Mouse (Mus musculus): Measurements from ENCODE around the gene Gpr176. TPM values are rescaled to one million over a fixed set of nuclear protein-coding genes. Genes with fewer than 3 reads are reported as not detected.

Gpr176 gene
- polyA plus RNA-seq, 1 experiment: 0.55 TPM

DNA sequence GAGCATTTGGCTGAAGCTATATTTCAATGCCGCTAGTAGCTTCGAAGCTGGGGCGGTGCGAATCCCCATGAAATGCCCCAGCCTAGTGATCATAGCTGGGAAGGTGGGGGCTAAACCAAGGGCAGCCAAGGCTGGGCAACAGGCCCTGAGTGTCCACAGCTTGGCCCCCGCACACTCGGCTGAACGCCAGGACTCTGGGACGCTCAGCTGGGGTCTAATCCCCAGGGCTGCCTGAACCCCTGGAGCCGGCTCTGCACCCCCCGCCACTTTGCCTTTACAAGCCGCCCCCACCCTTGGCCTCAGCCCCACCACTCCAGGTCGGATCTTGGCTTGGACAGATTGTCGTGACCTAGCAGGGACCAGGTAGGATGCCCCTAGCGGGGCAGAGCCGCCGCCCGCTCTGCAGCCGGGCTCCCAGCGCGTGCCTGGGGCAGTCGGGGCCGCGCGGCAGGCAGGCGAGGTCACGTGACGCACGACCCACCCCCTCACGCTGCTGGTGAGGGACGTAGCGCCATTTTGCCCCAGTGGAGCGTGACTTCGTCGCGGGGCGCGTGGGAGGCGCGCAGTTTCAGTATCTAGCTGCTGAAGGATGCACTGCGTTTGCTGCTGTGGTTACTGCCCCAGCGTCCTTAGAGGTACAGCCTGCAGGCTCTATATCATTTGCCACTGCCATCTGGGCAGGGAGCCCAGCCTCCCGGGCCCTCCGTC is 507 bp upstream of the Gpr176 start:
- Histone ChIP-seq H3K4me3 (ENCODE audit: insufficient read depth, low read depth, low read length) (peak overlapping the region; percentile 46), H3K36me3 (ENCODE audit: control insufficient read depth, insufficient read depth, low read length) (no peaks in the 10 kb centered on the region), H3K27ac (ENCODE audit: insufficient read depth, low read depth, low read length) (no peak overlapping the region), H3K27me3 (replicated peaks; ENCODE audit: control insufficient read depth, insufficient read depth, low read length) (peaks cover 2% of the 10 kb centered on the region; the same call in 1 of the 2 replicates), H3K4me1 (ENCODE audit: control insufficient read depth, insufficient read depth, low read length) (no peaks in the 10 kb centered on the region)
- 3% methylated on average over 43 of the region's 43 CpGs for WGBS
- DNase-seq: peak; percentile 48
- TF ChIP-seq CTCF (conservative IDR thresholded peaks at IDR 0.05; ENCODE audit: insufficient read depth, insufficient read length, low read depth, low read length) (0 out of 2 replicates have a peak, but pooled peaks have one; percentile 10), POLR2A (IDR thresholded peaks at IDR 0.05; ENCODE audit: low read depth, low read length) (no peak)

DNA sequence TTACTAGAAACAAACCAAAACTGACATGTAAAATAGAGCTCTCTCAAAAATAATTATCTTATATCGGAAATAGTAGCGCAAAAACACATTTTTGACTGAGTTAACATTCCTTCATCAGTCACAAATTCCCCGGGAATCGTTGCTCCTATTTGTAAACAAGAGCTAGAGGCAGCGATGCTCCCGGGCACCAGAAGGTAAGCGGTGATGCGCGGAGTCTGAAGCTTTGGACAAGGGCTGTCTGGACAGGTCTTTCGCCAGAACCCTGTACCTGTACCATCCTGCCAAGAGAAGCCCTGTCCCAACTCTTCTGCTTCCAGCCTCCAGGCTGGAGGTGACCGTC is 688 bp downstream of the Gpr176 start:
- H3K4me3 ChIP-seq (ENCODE audit: insufficient read depth, low read depth, low read length): peak overlapping the region; percentile 46
- H3K27ac ChIP-seq (ENCODE audit: insufficient read depth, low read depth, low read length): no peak overlapping the region
- DNase-seq: no peak
- no peaks in the 10 kb centered on the region for H3K36me3 ChIP-seq (ENCODE audit: control insufficient read depth, insufficient read depth, low read length)
- no peak for TF ChIP-seq CTCF (conservative IDR thresholded peaks at IDR 0.05; ENCODE audit: insufficient read depth, insufficient read length, low read depth, low read length)
- no peak for TF ChIP-seq POLR2A (IDR thresholded peaks at IDR 0.05; ENCODE audit: low read depth, low read length)
- H3K4me1 ChIP-seq (ENCODE audit: control insufficient read depth, insufficient read depth, low read length): no peaks in the 10 kb centered on the region
- WGBS: 7% methylated on average over 11 of the region's 11 CpGs
- H3K27me3 ChIP-seq (replicated peaks; ENCODE audit: control insufficient read depth, insufficient read depth, low read length): peaks cover 2% of the 10 kb centered on the region; the same call in 1 of the 2 replicates

DNA sequence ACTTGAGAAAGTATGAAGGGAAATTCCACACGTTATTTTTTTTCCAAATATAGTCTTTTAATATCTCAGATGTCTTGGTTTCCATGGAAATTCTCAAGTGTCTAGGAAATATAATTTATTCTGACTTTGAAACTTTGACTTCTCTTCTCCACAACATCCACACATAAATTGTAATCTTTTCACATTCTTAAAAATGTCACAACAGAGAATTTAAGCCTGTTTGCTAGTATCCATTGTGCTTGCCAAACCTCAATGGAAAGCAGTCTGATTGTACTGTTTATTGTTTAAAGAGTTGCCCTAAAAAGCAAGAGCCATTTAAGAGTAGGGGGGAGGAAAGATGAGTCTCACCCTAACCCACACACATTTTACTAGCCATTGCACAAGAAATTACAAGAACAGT is 1.4 kb downstream of the Gpr176 start:
- 23% methylated on average over 1 of the region's 1 CpGs for WGBS
- DNase-seq: no peak
- Histone ChIP-seq H3K27ac (ENCODE audit: insufficient read depth, low read depth, low read length) (no peak overlapping the region), H3K4me3 (ENCODE audit: insufficient read depth, low read depth, low read length) (no peak overlapping the region), H3K36me3 (ENCODE audit: control insufficient read depth, insufficient read depth, low read length) (no peaks in the 10 kb centered on the region), H3K4me1 (ENCODE audit: control insufficient read depth, insufficient read depth, low read length) (no peaks in the 10 kb centered on the region), H3K27me3 (replicated peaks; ENCODE audit: control insufficient read depth, insufficient read depth, low read length) (peaks cover 2% of the 10 kb centered on the region; the same call in 1 of the 2 replicates)
- TF ChIP-seq CTCF (conservative IDR thresholded peaks at IDR 0.05; ENCODE audit: insufficient read depth, insufficient read length, low read depth, low read length): no peak
- TF ChIP-seq POLR2A (IDR thresholded peaks at IDR 0.05; ENCODE audit: low read depth, low read length): no peak

DNA sequence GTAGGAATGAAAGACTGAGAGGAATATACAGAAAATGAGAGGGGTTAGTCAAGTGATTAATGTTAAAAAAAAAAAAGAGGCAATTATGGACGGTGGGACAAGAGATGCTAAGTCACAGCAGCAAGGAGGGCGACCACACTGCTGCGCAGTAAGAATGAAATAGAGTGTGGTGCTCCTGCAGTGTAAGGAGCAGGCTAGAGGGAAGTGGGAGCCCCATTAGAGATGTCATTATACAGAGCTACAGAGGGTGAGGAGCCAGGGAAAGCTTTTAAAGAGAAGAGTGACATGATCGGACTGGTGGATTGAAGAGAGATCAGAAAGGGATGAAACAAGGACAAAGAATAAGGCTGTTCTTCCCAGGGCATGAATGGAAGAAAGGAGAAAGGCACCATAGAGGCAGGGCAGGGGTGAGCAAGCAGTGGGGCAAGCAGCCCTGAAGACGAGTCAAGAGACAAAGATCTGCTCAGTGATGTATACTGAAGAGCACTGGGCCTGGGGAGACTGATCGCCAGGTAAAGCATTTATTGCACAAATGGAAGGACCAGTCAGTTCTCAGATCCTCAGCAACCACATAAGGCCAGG is 18.0 kb downstream of the Gpr176 start:
- no peak for TF ChIP-seq POLR2A (IDR thresholded peaks at IDR 0.05; ENCODE audit: low read depth, low read length)

GRCm38 (mm10) chr2:118353916-118354403 is 19.3 kb downstream of the Gpr176 start:
- Histone ChIP-seq H3K27me3 (replicated peaks; ENCODE audit: control insufficient read depth, insufficient read depth, low read length) (no peaks in the 10 kb centered on the region), H3K36me3 (ENCODE audit: control insufficient read depth, insufficient read depth, low read length) (no peaks in the 10 kb centered on the region), H3K4me3 (ENCODE audit: insufficient read depth, low read depth, low read length) (no peak overlapping the region), H3K4me1 (ENCODE audit: control insufficient read depth, insufficient read depth, low read length) (no peaks in the 10 kb centered on the region), H3K27ac (ENCODE audit: insufficient read depth, low read depth, low read length) (peak overlapping the region; percentile 45; the same call in 1 of the 2 replicates)
- peak; percentile 54 for DNase-seq
- WGBS: 68% methylated on average over 4 of the region's 4 CpGs
- TF ChIP-seq POLR2A (IDR thresholded peaks at IDR 0.05; ENCODE audit: low read depth, low read length) (no peak), CTCF (conservative IDR thresholded peaks at IDR 0.05; ENCODE audit: insufficient read depth, insufficient read length, low read depth, low read length) (no peak)

More for the DNA sequence above, 18.0 kb downstream of the Gpr176 start:
- Histone ChIP-seq H3K36me3 (ENCODE audit: control insufficient read depth, insufficient read depth, low read length) (no peaks in the 10 kb centered on the region), H3K4me3 (ENCODE audit: insufficient read depth, low read depth, low read length) (no peak overlapping the region), H3K4me1 (ENCODE audit: control insufficient read depth, insufficient read depth, low read length) (no peaks in the 10 kb centered on the region), H3K27ac (ENCODE audit: insufficient read depth, low read depth, low read length) (no peak overlapping the region), H3K27me3 (replicated peaks; ENCODE audit: control insufficient read depth, insufficient read depth, low read length) (no peaks in the 10 kb centered on the region)
- no peak for DNase-seq
- 87% methylated on average over 6 of the region's 6 CpGs for WGBS

DNA sequence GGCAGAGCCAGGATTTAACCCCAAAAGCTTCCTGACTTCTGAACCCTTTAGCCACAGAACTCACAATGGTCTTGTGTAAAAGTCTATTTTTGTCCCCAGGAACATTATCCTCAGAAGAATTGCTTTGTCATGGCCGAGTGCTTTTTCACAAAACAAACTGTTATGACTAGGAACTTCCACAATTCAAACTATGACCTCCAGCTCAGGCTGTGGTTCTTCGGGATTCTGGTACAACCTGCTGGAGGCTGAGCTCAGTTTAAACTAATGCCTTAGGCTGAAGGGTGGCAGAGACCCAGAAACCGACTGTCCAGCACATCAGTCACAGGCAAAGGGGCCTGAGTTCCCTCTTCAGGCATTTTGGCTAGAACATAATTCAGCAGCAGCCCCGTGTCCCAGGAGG is 19.7 kb downstream of the Gpr176 start:
- 22% methylated on average over 4 of the region's 4 CpGs for WGBS
- Histone ChIP-seq H3K36me3 (ENCODE audit: control insufficient read depth, insufficient read depth, low read length) (no peaks in the 10 kb centered on the region), H3K27me3 (replicated peaks; ENCODE audit: control insufficient read depth, insufficient read depth, low read length) (no peaks in the 10 kb centered on the region), H3K27ac (ENCODE audit: insufficient read depth, low read depth, low read length) (peak overlapping the region; percentile 45), H3K4me1 (ENCODE audit: control insufficient read depth, insufficient read depth, low read length) (no peaks in the 10 kb centered on the region), H3K4me3 (ENCODE audit: insufficient read depth, low read depth, low read length) (no peak overlapping the region)
- DNase-seq: peak; percentile 60
- TF ChIP-seq CTCF (conservative IDR thresholded peaks at IDR 0.05; ENCODE audit: insufficient read depth, insufficient read length, low read depth, low read length): no peak
- no peak for TF ChIP-seq POLR2A (IDR thresholded peaks at IDR 0.05; ENCODE audit: low read depth, low read length)

DNA sequence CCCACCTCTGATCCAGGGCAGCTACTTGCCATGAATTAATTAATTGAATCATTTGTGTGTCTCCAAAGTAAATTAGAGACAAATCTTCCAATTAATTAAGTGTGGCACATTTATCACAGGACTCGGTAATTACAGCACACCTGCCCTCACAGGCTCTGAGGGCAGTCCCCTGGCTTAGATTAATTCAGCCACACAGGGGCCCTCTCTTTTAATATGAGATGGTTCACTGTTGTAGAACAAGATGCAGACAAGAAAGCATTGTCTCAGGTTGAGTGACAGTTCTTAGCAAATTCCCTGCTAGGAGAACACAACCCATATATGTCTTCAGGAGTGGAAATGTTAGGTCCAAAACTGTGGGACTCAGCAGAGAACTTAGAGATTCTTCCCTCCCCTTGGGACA is 27.7 kb downstream of the Gpr176 start:
- DNase-seq: no peak
- H3K27ac ChIP-seq (ENCODE audit: insufficient read depth, low read depth, low read length): no peak overlapping the region
- H3K4me1 ChIP-seq (ENCODE audit: control insufficient read depth, insufficient read depth, low read length): no peaks in the 10 kb centered on the region
- H3K36me3 ChIP-seq (ENCODE audit: control insufficient read depth, insufficient read depth, low read length): no peaks in the 10 kb centered on the region
- no peak for TF ChIP-seq CTCF (conservative IDR thresholded peaks at IDR 0.05; ENCODE audit: insufficient read depth, insufficient read length, low read depth, low read length)
- no peak for TF ChIP-seq POLR2A (IDR thresholded peaks at IDR 0.05; ENCODE audit: low read depth, low read length)
- H3K4me3 ChIP-seq (ENCODE audit: insufficient read depth, low read depth, low read length): no peak overlapping the region
- H3K27me3 ChIP-seq (replicated peaks; ENCODE audit: control insufficient read depth, insufficient read depth, low read length): no peaks in the 10 kb centered on the region
- WGBS: 60% methylated on average over 1 of the region's 1 CpGs
